22 mouse cellular contexts compared by ENCODE assay signal in genomic region chr2:144435679-144436078, GRCm38 (mm10).
DNase-seq lines count a peak whose midpoint lies in the region; ATAC-seq lines count a peak whose summit lies in the region.
"Had no signal": no experiment of that assay in that cellular context is flagged by ENCODE, and none has a peak within 500 bp of the region (broad histone marks: within the 10 kb centered on the region; RNA-seq: fewer than 3 reads in every experiment).

No protein-coding gene starts in this region.

- intact Hi-C loops in left cerebral cortex, postnatal 10 days (cut with DNase I) = no loop called here
- intact Hi-C loops in left cerebral cortex, postnatal 4 days (cut with DNase I) = no loop called here

- WGBS in intestine, embryonic 15.5 days = 71% methylated on average over 10 of the region's 10 CpGs

- H3K36me3 ChIP-seq in intestine, embryonic 15.5 days = no peaks in the 10 kb centered on the region
- H3K36me3 ChIP-seq: hindbrain, embryonic 10.5 days; limb, embryonic 13.5 days; midbrain, embryonic 15.5 days had no signal

- H3K27me3 ChIP-seq in intestine, embryonic 15.5 days (replicated peaks) = no peaks in the 10 kb centered on the region
- H3K27me3 ChIP-seq: limb, embryonic 13.5 days; megakaryocyte, embryonic 14.5 days; midbrain, embryonic 15.5 days; Patski had no signal

- no peak for ATAC-seq in intestine, embryonic 15.5 days
- ATAC-seq: midbrain, embryonic 15.5 days; Patski had no signal

- peak; percentile 29 to 35 for DNase-seq in left cerebral cortex, postnatal 10 days (ENCODE audit: extremely low spot score in 1 of 2, low spot score in 2 of 2)
- no peak for DNase-seq in left cerebral cortex, postnatal 4 days
- DNase-seq in NIH3T3 (ENCODE audit: low read depth) = peak; percentile 25
- DNase-seq in brain, adult 2 months (ENCODE audit: low read depth, low spot score) = peak; percentile 84
- DNase-seq in layer of hippocampus, postnatal 10 days (ENCODE audit: low spot score in 2 of 2) = peak; percentile 16 to 17
- DNase-seq in adrenal gland, postnatal 4 days (ENCODE audit: low spot score in 2 of 2) = no peak
- DNase-seq: adrenal gland, postnatal 14 days; cerebellum, adult 18-20 months; cerebellum, postnatal 25 days; embryo, embryonic 11 days; kidney, adult 18-20 months; lung, postnatal 14 days; thymus, postnatal 36 days had no signal

- H3K9ac ChIP-seq in intestine, embryonic 15.5 days = no peak overlapping the region
- H3K9ac ChIP-seq: limb, embryonic 13.5 days; liver, embryonic 14.5 days; midbrain, embryonic 15.5 days had no signal

- H3K4me3 ChIP-seq in intestine, embryonic 15.5 days (replicated peaks) = no peak overlapping the region
- H3K4me3 ChIP-seq: hindbrain, embryonic 10.5 days; limb, embryonic 13.5 days; megakaryocyte, embryonic 14.5 days; midbrain, embryonic 15.5 days; myocyte had no signal

- no peaks in the 10 kb centered on the region for H3K9me3 ChIP-seq in intestine, embryonic 15.5 days
- H3K9me3 ChIP-seq: hindbrain, embryonic 10.5 days; limb, embryonic 13.5 days; megakaryocyte, embryonic 14.5 days; midbrain, embryonic 15.5 days had no signal

- H3K4me1 ChIP-seq in intestine, embryonic 15.5 days (replicated peaks) = no peaks in the 10 kb centered on the region
- H3K4me1 ChIP-seq: hindbrain, embryonic 10.5 days; limb, embryonic 13.5 days; megakaryocyte, embryonic 14.5 days; midbrain, embryonic 15.5 days had no signal

- no peak overlapping the region for H3K4me2 ChIP-seq in intestine, embryonic 15.5 days (replicated peaks)
- H3K4me2 ChIP-seq: limb, embryonic 13.5 days; midbrain, embryonic 15.5 days had no signal

- no peak overlapping the region for H3K27ac ChIP-seq in intestine, embryonic 15.5 days
- H3K27ac ChIP-seq: hindbrain, embryonic 10.5 days; kidney, postnatal 0 days; limb, embryonic 13.5 days; liver, embryonic 14.5 days; midbrain, embryonic 15.5 days had no signal

Comparison
In these comparisons a context has a peak if more than half of its experiments do, and no peak if none do; other contexts are left out.
1. DNase-seq: peak in left cerebral cortex, postnatal 10 days (2 of 2), NIH3T3 (single experiment), brain, adult 2 months (single experiment) and layer of hippocampus, postnatal 10 days (2 of 2); none in left cerebral cortex, postnatal 4 days (single experiment) and adrenal gland, postnatal 4 days (0 of 2).